Mouse (Mus musculus) layer of hippocampus, adult 8-10 months (tissue): Measurements from ENCODE around the gene Antxrl. TPM values are rescaled to one million over a fixed set of nuclear protein-coding genes. Genes with fewer than 3 reads are reported as not detected.

ENCODE experiments used
- DNase-seq, 2 experiments: peaks; one replicate each; pipeline ENCODE4 v3.0.0; 2022; ENCODE audit warnings: low spot score in 2 of 2
- total RNA-seq, 4 experiments: library from RNA; stranded (reverse); gene quantifications; 2 replicates each; pipeline ENCODE4 v1.2.4; 2022

Gene Antxrl
- total RNA-seq, 4 experiments from 2014 or later, result not detected

DNA sequence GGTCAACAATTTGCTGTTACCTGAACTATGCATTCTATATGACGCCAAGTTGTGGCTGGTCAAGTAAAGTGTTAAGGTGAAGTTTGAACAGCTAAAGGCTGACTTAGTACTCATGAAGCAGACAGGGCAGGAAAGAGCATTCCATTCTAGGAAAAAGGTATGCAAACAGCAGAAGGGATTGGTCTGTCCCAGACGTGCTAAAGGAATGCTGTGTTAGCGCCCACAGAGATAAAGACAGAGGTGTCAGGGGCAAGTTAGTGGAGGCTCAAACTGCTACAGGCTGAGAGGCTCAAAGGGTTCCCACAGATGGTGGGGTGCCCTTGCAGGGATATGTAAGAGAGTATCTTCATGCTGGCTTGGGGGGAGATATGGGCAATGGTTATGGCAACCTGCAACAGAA, 51.3 kb downstream of the Antxrl start:
- no peak for DNase-seq

DNA sequence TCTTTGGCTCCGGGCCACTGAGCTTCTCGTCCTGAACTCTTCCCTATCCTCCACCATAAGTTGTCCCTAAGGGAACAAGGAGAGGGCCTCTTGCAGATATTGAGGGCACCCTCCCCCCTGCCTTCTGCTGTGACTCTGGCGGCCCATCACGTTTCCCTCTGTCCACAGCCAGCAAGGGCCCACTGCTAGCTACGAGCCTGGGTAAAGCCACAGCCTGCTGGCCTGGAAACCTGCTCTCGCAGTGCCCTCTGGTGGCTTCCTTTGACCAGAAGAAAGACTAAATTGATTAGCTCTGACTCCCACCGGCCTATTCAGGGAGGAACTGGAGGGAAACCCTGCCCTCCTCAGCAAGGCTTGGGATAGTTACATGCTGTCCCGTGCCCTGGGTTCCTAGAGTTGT, 52.4 kb downstream of the Antxrl start:
- DNase-seq, result peak; percentile 18 to 49

- DNase-seq, result no peak
These were observed 54.0 kb downstream of the Antxrl start for GRCm38 (mm10) chr14:34106389-34107062.

- no peak for DNase-seq
These were observed 55.1 kb downstream of the Antxrl start for GRCm38 (mm10) chr14:34107594-34107993.

GRCm38 (mm10) chr14:34114311-34114710, 61.8 kb downstream of the Antxrl start:
- DNase-seq, result no peak

DNA sequence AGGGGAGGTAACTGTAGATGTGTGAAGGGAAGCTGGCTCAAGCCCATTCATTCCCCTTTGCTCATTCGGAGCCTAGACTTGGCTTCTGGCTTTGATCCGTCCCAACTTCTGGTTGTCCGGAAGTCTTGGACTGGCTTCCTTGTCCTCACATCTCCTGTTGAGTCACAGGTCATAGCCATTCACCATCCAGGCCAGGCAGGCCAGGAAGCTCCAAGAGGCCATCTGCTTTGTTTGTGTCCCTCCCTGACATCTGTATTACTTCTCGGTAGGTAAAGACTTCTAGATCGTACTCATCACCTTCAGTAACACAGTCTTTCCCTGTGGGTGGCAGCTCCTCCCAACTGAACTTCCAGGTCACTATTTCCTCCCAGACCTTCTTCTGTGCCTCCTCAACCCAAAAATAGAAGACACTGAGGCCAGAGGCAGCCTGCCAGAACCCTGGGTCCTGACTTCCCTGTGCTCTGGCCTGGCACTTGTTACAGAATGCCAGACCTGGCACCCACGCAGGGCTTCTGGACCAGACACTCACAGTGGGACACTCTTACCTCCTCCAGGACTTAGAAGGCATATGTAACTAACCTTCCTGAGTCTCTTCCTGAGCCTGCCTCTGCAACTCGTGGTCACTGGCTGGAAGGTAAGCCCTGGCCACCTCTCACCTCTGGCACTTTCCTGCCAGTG, 66.7 kb downstream of the Antxrl start:
- no peak for DNase-seq

- DNase-seq, result no peak
These were observed 67.8 kb downstream of the Antxrl start for GRCm38 (mm10) chr14:34120016-34120910.

GRCm38 (mm10) chr14:34120923-34121351, 68.4 kb downstream of the Antxrl start:
- no peak for DNase-seq

DNA sequence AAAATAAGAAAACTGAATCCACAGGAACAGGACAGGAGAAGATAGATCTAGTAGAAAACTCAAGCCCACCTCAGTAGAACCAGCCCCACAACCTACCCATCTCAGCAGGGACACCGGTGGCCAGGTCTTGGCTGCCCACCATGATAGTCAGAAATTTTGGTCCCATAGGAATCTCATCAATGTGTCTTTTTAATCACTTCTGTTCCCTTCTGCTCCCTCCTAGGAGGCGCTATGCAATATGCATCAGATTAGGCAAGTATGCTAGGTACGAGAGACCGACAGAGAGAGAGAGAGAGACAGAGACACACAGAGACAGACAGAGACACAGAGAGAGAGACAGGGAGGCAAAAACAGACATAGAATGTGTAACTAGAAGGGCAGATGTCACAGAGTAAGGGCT, 69.2 kb downstream of the Antxrl start:
- no peak for DNase-seq

Other genes starting within 250 kb of the Antxrl start
- 1 to 10 TPM; 3.9 to 4.8 (median 4.7) TPM for gene Gdf10, start 129.1 kb upstream of the Antxrl start, total RNA-seq
- not detected for gene Gdf2, start 111.7 kb upstream of the Antxrl start, total RNA-seq
- 1 to 10 TPM in 1 of 4 experiments, under 1 TPM in 1, not detected in 2; 0.06 to 1.0 TPM for gene Rbp3, start 98.7 kb upstream of the Antxrl start, total RNA-seq
- gene Zfp488, start 73.9 kb upstream of the Antxrl start, total RNA-seq, result 1 to 10 TPM; 3.7 to 5.1 (median 4.3) TPM
- not detected for gene Gm30083, start 37.5 kb upstream of the Antxrl start, total RNA-seq
- gene Gm5460, start 35.9 kb upstream of the Antxrl start, total RNA-seq, result not detected
- 1 to 10 TPM in 2 of 4 experiments, under 1 TPM in 2; 0.43 to 1.6 (median 1.0) TPM for gene Anxa8, start 33.3 kb downstream of the Antxrl start, total RNA-seq
- not detected for gene A630023A22Rik, start 50.0 kb downstream of the Antxrl start, total RNA-seq
- not detected for gene Npy4r, start 99.8 kb downstream of the Antxrl start, total RNA-seq
- 1 to 10 TPM; 1.2 to 3.0 (median 2.2) TPM for gene Gprin2, start 148.9 kb downstream of the Antxrl start, total RNA-seq
- under 1 TPM; 0.43 to 1.00 (median 0.59) TPM for gene Syt15, start 166.9 kb downstream of the Antxrl start, total RNA-seq